Mouse (Mus musculus) bone marrow macrophage, adult 2 months (primary cell): ENCODE data around the gene Vti1a.

ENCODE experiments used
- CTCF ChIP-seq: IDR thresholded peaks from 2 replicates; pipeline ENCODE4 v1.5.1; 2012; ENCODE audit warnings: low read depth, mild to moderate bottlenecking, low read length, moderate library complexity
- POLR2A ChIP-seq: IDR thresholded peaks from 2 replicates; pipeline ENCODE4 v1.6.1; 2012; ENCODE audit warnings: mild to moderate bottlenecking, low read depth, low read length, borderline replicate concordance

DNA sequence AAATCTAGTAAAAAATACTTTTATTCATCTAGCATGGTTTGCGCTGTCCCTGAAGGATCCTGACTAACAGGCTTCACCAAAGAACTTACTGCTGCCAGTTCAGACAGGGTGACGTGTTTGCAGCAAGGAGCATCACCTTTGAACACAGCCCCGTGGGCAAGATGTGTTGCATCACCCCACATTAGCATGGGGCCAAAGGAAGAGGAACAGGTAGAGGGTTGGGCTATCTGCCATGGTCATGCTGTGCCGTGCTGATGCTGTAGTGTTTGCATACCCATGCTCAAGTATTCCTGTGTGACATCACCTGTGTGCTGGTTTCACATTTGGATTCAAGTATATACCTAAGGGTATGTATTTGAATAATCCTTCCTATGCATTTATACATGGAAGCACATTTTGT is 147.6 kb downstream of the Vti1a start:
- TF ChIP-seq CTCF (no peak), POLR2A (no peak)
